Mouse (Mus musculus) liver, embryonic 16.5 days (tissue): ENCODE measurements around the gene Tll2. TPM values are rescaled to one million over a fixed set of nuclear protein-coding genes. Genes with fewer than 3 reads are reported as not detected.

Experiments
- ATAC-seq: fragments of 200-750 bp; cut with Nextera tagmentation; 2 replicates; pipeline ENCODE4 v1.8.0; 2017; ENCODE audit warnings: low read depth, mild to moderate bottlenecking, moderate number of reproducible peaks, moderate library complexity
- H3K27ac ChIP-seq: fragments of 300-500 bp; sonication (generic); 2 replicates; pipeline ENCODE4 v1.5.1; 2014; ENCODE audit warnings: mild to moderate bottlenecking, low read length
- H3K27me3 ChIP-seq: fragments of 300-500 bp; sonication (generic); 2 replicates; pipeline ENCODE4 v1.6.1; 2014; ENCODE audit warnings: low read depth, low read length, mixed read lengths; ENCODE audit not compliant: control insufficient read depth, insufficient read depth
- H3K36me3 ChIP-seq: fragments of 300-500 bp; sonication (generic); 2 replicates; pipeline ENCODE4 v1.6.1; 2014; ENCODE audit warnings: mild to moderate bottlenecking; ENCODE audit not compliant: control insufficient read depth, insufficient read depth
- H3K4me1 ChIP-seq: fragments of 300-500 bp; sonication (generic); 2 replicates; pipeline ENCODE4 v1.6.1; 2014; ENCODE audit warnings: low read depth, low read length, mixed read lengths; ENCODE audit not compliant: control insufficient read depth
- H3K4me2 ChIP-seq: fragments of 300-500 bp; sonication (generic); 2 replicates; pipeline ENCODE4 v1.6.1; 2014; ENCODE audit warnings: low read depth, low read length, mixed read lengths
- H3K4me3 ChIP-seq: fragments of 300-500 bp; sonication (generic); 2 replicates; pipeline ENCODE4 v1.5.1; 2014; ENCODE audit warnings: low read depth, mild to moderate bottlenecking, low read length
- H3K9ac ChIP-seq: fragments of 300-500 bp; sonication (generic); 2 replicates; pipeline ENCODE4 v1.6.1; 2014; ENCODE audit warnings: low read depth, low read length
- H3K9me3 ChIP-seq: fragments of 300-500 bp; sonication (generic); replicated peaks from 2 replicates; pipeline ENCODE4 v1.6.1; 2016; ENCODE audit warnings: low read length; ENCODE audit not compliant: control insufficient read depth
- WGBS: fragments of 180-500 bp; shearing (Covaris S2); extraction: QIAGEN DNeasy Blood & Tissue Kit; methylation state at CpG from one replicate; pipeline ENCODE4 v1.1.7; 2014; ENCODE audit not compliant: insufficient replicate concordance; 5-methylcytosine and 5-hydroxymethylcytosine counted together
- polyA plus RNA-seq: library from polyadenylated mRNA; unstranded; fragments of >200 nt; fragmentation: Nextera tagmentation; extraction: Ambion mirVana; gene quantifications from 2 replicates; pipeline ENCODE4 v1.2.1, GENCODE M21; 2015

Gene Tll2
- polyA plus RNA-seq, 1 experiment from 2014 or later = not detected

GRCm38 (mm10) chr19:41088491-41088890, 118.1 kb downstream of the Tll2 start:
- Histone ChIP-seq H3K9me3 (no peaks in the 10 kb centered on the region), H3K4me3 (no peak overlapping the region), H3K27me3 (peaks cover 6% of the 10 kb centered on the region; the same call in 1 of the 2 replicates), H3K4me1 (no peaks in the 10 kb centered on the region), H3K9ac (no peak overlapping the region), H3K36me3 (no peaks in the 10 kb centered on the region), H3K4me2 (no peak overlapping the region), H3K27ac (no peak overlapping the region)
- no peak for ATAC-seq
- 23% methylated on average over 18 of the region's 18 CpGs for WGBS

GRCm38 (mm10) chr19:41087901-41088300, 118.7 kb downstream of the Tll2 start:
- Histone ChIP-seq H3K9me3 (no peaks in the 10 kb centered on the region), H3K4me1 (no peaks in the 10 kb centered on the region), H3K9ac (no peak overlapping the region), H3K27ac (no peak overlapping the region), H3K27me3 (peaks cover 6% of the 10 kb centered on the region; the same call in 1 of the 2 replicates), H3K4me2 (no peak overlapping the region), H3K4me3 (no peak overlapping the region), H3K36me3 (no peaks in the 10 kb centered on the region)
- ATAC-seq = no peak
- 51% methylated on average over 4 of the region's 4 CpGs for WGBS

- H3K36me3 ChIP-seq = no peaks in the 10 kb centered on the region
- no peaks in the 10 kb centered on the region for H3K4me1 ChIP-seq
- no peak overlapping the region for H3K4me3 ChIP-seq
- WGBS = 0% methylated on average over 2 of the region's 2 CpGs
- H3K27ac ChIP-seq = no peak overlapping the region
- peaks cover 6% of the 10 kb centered on the region; the same call in 1 of the 2 replicates for H3K27me3 ChIP-seq
- ATAC-seq = no peak
- no peak overlapping the region for H3K9ac ChIP-seq
- no peak overlapping the region for H3K4me2 ChIP-seq
- no peaks in the 10 kb centered on the region for H3K9me3 ChIP-seq
Measured at GRCm38 (mm10) chr19:41086700-41087099, 119.9 kb downstream of the Tll2 start.

DNA sequence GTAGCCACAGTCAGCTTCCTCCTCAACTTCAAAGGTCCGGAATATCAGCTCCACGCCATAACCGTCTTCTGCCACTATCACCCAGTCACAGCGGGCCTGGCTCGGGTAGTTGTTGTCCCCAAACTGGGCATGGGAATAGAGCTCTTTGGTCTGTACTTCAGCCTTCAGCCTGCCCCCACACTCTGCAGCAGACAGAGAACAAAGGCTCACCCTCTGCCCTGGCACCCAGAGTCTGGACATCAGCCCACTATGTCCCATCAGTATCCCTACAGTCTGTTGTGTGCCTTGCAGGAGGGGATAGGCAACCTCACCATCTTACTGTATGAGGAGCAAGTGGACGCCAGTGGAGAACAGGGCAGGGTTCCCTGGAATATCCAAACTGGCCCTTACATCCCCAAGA, 120.3 kb downstream of the Tll2 start:
- no peak for ATAC-seq

GRCm38 (mm10) chr19:41083646-41084045, 123.0 kb downstream of the Tll2 start:
- no peak overlapping the region for H3K4me3 ChIP-seq
- H3K27ac ChIP-seq = no peak overlapping the region
- no peaks in the 10 kb centered on the region for H3K4me1 ChIP-seq
- WGBS = 68% methylated on average over 14 of the region's 14 CpGs
- H3K4me2 ChIP-seq = no peak overlapping the region
- H3K9me3 ChIP-seq = no peaks in the 10 kb centered on the region
- H3K36me3 ChIP-seq = no peaks in the 10 kb centered on the region
- H3K27me3 ChIP-seq = peaks cover 6% of the 10 kb centered on the region; the same call in 1 of the 2 replicates
- ATAC-seq = no peak
- no peak overlapping the region for H3K9ac ChIP-seq

More for the DNA sequence above, 120.3 kb downstream of the Tll2 start:
- Histone ChIP-seq H3K27me3 (peaks cover 6% of the 10 kb centered on the region; the same call in 1 of the 2 replicates), H3K36me3 (no peaks in the 10 kb centered on the region), H3K27ac (no peak overlapping the region), H3K4me1 (no peaks in the 10 kb centered on the region), H3K4me2 (no peak overlapping the region), H3K9me3 (no peaks in the 10 kb centered on the region), H3K9ac (no peak overlapping the region), H3K4me3 (no peak overlapping the region)
- WGBS = 64% methylated on average over 6 of the region's 6 CpGs

- no peak overlapping the region for H3K9ac ChIP-seq
- WGBS = 65% methylated on average over 3 of the region's 3 CpGs
- ATAC-seq = no peak
- no peak overlapping the region for H3K27ac ChIP-seq
- no peak overlapping the region for H3K4me2 ChIP-seq
- H3K36me3 ChIP-seq = no peaks in the 10 kb centered on the region
- H3K4me3 ChIP-seq = no peak overlapping the region
- H3K27me3 ChIP-seq = no peaks in the 10 kb centered on the region
- H3K9me3 ChIP-seq = no peaks in the 10 kb centered on the region
- H3K4me1 ChIP-seq = no peaks in the 10 kb centered on the region
Measured at GRCm38 (mm10) chr19:41081589-41081988, 125.0 kb downstream of the Tll2 start.

GRCm38 (mm10) chr19:41076906-41077305, 129.7 kb downstream of the Tll2 start, which contains the start of gene Opalin:
Gene Opalin, minus strand, starts transcription at chr19:41077113.
- no peak within 1 kb of the TSS for H3K27ac ChIP-seq
- H3K27me3 ChIP-seq = no peaks in the 10 kb centered on the region
- H3K9ac ChIP-seq = no peak within 1 kb of the TSS
- H3K4me3 ChIP-seq = no peak within 1 kb of the TSS
- no peaks in the 10 kb centered on the region for H3K36me3 ChIP-seq
- no peaks in the 10 kb centered on the region for H3K4me1 ChIP-seq
- ATAC-seq = no peak
- no peak within 1 kb of the TSS for H3K4me2 ChIP-seq
- 75% methylated on average over 3 of the region's 3 CpGs for WGBS
- H3K9me3 ChIP-seq = no peaks in the 10 kb centered on the region

DNA sequence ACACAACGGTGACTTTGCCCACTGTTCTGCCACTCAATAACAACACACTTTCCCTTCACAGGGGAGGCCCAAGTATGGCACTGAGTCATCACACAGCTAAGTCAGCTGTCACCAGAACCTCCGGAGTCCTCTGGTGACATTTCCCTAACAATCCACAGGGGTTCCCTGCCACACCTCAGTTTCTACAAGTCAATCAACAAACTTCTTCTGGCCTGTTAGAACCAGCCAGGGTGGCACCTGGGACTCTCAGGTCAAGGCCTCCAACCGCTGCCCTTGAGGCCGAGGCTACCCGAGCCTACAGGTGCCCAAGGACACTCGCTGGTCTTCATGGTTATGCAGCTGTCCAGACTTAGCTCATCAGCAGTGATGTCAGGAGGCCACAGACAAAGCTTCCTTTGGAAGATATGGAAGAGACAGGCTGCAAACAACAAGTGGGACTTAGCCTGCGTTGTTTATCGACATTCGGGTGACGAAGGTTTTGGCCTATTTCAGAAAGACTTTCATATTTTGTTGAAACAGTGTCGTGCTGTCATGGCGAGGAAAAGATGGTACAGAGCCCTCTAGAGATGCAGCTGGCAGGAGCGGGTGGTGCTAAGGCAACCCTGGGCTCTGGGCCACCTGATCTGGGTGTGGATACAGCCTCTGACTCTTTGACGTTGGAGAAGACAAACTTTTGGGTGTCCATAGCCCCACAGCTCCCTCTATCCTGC, 132.7 kb downstream of the Tll2 start:
- no peak overlapping the region for H3K27ac ChIP-seq
- H3K9me3 ChIP-seq = no peaks in the 10 kb centered on the region
- WGBS = 66% methylated on average over 14 of the region's 14 CpGs
- no peak overlapping the region for H3K4me2 ChIP-seq
- H3K36me3 ChIP-seq = no peaks in the 10 kb centered on the region
- no peaks in the 10 kb centered on the region for H3K4me1 ChIP-seq
- no peak overlapping the region for H3K9ac ChIP-seq
- H3K4me3 ChIP-seq = no peak overlapping the region
- no peak for ATAC-seq
- H3K27me3 ChIP-seq = no peaks in the 10 kb centered on the region

DNA sequence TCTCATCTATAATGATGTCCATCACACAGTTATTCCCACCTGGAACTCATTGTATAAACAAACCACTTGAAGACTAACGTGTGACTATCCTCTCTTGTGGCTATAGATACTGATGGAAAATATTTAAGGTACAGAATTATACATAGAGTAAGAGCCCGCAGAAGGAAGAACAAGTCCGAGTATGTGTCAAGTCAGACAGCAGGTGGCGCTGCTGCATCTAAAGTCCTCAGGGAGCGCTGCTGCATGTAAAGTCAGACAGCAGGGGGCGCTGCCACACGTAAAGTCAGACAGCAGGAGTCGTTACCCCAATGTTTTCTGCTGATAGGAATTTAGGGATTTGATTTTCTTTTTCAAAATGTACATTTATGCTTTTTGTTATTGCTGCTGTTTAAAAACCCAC, 135.1 kb downstream of the Tll2 start:
- no peaks in the 10 kb centered on the region for H3K27me3 ChIP-seq
- no peaks in the 10 kb centered on the region for H3K36me3 ChIP-seq
- no peak overlapping the region for H3K4me2 ChIP-seq
- no peak for ATAC-seq
- H3K27ac ChIP-seq = no peak overlapping the region
- no peak overlapping the region for H3K4me3 ChIP-seq
- no peak overlapping the region for H3K9ac ChIP-seq
- 6% methylated on average over 8 of the region's 8 CpGs for WGBS
- no peaks in the 10 kb centered on the region for H3K9me3 ChIP-seq
- H3K4me1 ChIP-seq = no peaks in the 10 kb centered on the region
